Mouse (Mus musculus) WW6 (cell line): ENCODE measurements around the gene Vmp1.

Experiments used
- DNase-seq: peaks from one replicate; pipeline ENCODE4 v3.0.0-alpha.2; 2013; ENCODE audit warnings: low read depth, low spot score

Vmp1 gene

GRCm38 (mm10) chr11:86634396-86634795 lies 49.2 kb downstream of the Vmp1 start:
- DNase-seq: no peak

- DNase-seq: no peak
Observed at GRCm38 (mm10) chr11:86629941-86630340, 53.7 kb downstream of the Vmp1 start.

DNA sequence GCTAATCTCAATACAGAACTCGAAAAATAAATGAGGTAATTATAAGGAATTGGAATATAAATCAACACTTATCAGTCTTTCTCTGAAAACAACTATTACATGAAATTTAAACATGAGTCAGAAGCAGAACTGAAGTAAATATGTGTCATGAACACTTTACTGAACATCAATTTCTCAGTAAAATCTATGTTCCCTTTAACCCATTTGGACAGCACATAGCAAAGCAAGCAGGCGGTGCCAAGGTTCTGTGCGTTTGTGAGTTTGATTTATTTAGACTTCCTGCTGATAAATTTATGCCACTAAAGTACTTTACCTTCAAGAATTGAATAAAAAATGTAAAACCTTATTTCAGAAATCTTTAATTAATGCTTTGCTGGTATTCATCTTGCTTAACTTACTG lies 54.2 kb downstream of the Vmp1 start:
- DNase-seq: no peak

- no peak for DNase-seq
Observed at GRCm38 (mm10) chr11:86628448-86628847, 55.2 kb downstream of the Vmp1 start.

- DNase-seq: no peak
Observed at GRCm38 (mm10) chr11:86627649-86628048, 56.0 kb downstream of the Vmp1 start.

GRCm38 (mm10) chr11:86626714-86627113 lies 56.9 kb downstream of the Vmp1 start:
- DNase-seq: no peak

DNA sequence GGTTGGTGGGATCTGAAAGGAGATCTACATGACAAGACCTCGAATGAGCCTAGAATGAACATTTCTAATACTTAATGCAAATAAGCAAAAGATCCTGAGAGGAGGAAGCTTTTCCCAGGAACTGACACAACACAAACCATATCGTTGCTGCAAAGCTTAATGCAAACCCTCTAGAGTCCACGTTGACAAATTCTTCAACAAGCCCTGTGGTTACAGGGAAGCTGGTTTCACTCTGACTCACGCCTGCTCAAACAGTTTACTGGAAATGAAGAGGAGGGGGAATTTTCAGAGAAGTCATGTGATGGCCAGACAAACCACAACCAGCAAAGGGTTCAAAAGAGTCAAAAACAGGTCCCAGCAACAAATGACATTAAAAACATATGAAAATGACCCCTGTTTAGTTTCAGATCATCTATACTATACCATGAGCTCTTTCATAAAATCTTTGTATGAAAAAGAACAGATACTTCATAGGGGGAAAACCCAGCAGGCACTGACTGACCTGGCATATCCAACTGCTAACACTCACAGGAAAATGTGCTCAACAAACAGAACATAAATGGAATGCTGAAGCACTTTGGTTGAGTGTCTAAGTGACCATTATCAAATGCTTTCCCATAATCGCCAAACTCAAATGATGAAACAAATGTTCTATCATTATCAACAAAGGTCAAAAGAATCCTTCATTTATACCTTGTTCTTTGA lies 59.2 kb downstream of the Vmp1 start:
- DNase-seq: no peak

GRCm38 (mm10) chr11:86623402-86624010 lies 60.1 kb downstream of the Vmp1 start:
- DNase-seq: no peak

- DNase-seq: no peak
Observed at GRCm38 (mm10) chr11:86622191-86622912, 61.3 kb downstream of the Vmp1 start.

DNA sequence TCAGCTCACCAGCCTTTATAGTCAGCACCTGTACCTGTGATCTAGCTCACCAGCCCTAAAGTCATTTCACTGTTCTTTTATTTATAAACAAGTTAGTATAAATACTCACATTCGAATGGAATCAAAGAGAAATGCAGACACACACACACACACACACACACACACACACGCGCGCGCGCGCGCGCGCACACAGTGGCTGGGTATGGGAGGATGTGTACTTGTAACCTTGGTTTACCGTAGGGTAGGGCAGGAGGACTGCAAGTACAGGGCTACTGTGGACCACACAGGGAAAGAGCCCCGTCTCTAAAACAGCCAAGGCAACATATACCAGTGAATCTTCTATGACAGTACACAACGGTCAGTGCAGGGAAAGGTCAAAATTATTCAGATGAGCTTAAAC lies 62.5 kb downstream of the Vmp1 start:
- DNase-seq: no peak

DNA sequence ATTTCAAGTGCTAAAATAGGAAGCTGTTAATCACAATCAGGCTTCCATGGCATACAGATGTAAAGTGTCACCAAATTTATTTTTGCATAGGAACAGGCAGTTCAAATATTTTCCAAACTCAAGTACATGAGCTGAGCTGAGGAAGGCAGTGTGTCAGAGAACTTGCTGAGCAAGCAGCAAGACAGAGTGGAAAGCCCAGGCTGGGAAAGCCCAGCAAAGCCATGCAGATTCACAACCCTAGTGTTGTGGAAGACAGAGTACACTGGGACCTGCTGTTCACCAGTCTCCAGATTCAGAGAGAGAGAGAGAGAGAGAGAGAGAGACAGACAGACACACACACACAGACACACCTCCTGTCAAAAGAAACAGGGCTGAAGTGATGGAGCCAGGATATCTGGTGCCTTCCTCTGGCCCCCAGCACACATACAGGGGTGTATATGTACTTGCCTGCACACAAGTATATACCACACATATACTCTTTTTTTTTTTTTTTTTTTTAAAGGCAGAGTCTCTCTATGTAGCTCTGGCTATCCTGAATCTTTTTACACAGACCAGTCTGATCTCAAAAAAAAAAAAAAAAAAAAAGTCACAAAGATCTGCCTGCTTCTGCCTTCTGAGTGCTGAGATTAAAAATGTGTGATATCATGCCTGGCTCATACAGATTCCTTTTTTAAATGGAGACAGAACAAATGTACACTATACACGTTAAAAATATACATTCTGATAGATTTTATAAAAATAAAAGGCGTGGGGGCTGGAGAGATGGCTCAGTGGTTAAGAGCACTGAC lies 64.9 kb downstream of the Vmp1 start:
- no peak for DNase-seq

DNA sequence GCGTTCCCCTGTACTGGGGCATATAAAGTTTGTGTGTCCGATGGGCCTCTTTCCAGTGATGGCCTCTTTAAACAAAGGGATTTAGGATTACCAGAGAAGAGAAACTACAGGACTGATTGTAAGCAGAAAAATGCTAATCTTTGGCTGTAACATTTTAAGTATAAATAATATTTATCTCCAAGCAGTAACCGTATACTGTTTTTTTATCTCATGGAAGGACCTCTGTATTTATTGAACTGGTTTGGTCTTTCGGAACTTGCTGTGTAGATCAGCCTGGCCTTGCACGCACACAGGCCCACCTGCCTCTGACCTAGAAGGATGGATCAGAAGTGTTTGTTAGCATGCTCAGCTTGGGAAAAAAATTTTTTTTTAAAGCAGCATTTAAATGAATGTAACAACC lies 69.0 kb downstream of the Vmp1 start:
- no peak for DNase-seq

DNA sequence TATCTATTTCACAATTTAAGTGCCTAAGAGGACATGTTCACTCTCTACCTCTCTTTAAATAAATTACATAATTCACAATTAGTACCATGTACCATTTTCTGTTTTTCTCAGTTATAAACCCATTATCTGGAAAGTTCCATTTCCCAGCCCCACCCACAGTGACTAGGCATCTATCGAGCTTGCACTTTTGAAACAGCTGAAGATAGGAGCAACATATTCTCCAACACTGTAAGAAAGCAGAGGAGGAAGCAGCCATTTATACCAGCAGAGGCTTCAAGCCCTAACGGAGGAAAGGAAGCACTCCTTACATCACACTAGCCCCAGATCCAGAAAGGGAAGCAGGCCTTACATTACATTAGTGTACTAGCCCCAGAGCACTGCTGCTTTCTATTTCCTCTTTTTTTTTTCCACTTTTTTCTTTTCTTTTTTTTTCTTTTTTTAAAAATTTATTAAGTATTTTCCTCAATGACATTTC lies 69.5 kb downstream of the Vmp1 start:
- DNase-seq: no peak

- DNase-seq: no peak
Observed at GRCm38 (mm10) chr11:86611991-86612390, 71.6 kb downstream of the Vmp1 start.

DNA sequence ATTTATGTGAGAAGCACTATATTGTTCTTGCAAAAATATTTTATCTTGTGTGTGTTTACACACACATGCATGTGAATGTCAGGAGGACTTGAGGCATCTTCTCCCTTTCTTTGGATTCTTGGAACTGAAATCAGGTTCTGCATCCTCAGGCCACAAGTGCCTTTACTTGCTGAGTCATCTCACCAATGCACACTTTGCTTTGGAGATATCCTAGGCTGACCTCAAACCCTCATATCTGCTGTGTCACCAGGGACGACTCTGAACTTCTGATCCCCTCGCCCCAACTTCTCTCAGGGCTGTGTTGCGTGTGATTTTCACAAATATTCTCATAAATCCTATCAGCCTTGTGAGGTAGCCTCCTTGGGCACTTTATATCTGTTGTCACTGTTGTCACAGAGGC lies 73.4 kb downstream of the Vmp1 start:
- no peak for DNase-seq

GRCm38 (mm10) chr11:86607808-86608350 lies 75.8 kb downstream of the Vmp1 start:
- no peak for DNase-seq

DNA sequence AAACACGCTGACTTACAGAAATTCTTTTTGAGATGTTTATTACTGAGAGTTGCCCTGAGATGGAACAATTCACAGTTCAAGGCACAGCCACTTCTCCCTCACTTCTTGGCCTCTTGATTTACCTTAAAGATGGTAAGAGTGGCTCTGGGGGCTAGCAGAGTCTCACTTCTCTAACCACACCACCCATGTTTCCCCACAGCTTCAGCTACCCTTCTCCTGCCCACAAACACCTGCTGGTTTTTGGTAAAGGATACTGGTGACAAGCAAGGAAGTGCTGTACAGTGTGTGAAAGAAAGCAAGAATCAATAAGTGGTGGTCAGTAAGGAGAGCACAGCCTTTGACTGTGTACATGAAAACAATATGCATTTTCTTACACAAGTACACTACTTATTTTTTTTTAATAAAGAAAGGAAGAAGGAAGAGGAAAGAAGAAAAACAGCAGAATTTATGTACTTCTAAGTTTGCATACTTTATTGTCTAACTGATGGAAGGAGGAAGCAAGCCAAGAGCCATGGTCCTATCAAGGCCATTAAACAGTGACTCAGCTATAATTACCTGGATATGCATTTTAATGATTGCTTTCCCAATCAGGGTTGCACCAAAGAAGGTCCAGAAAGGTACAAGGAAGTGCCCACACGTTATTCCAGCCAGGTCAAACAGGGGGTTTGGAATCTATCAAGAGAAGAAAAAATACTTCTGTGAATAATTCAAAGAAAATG lies 76.9 kb downstream of the Vmp1 start:
- DNase-seq: no peak

- no peak for DNase-seq
Observed at GRCm38 (mm10) chr11:86604732-86605520, 78.7 kb downstream of the Vmp1 start.

DNA sequence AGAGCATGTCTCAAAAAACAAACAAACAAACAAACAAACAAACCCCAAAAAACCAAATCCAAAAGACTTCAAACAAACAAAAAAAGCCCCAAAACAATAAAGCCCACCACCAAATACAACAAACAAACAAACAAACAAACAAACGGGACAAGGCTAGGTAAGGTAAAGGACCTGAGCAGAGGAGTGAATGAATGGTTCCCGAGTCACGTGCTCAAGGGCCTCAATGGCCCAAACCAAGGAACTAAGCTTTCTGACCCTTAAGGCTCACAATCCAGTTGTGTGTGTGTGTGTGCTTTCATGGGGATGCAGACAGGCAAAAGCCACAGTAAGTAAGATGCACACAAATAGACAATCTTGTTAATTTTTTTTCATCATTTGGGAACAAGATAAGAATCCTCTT lies 79.3 kb downstream of the Vmp1 start:
- no peak for DNase-seq

DNA sequence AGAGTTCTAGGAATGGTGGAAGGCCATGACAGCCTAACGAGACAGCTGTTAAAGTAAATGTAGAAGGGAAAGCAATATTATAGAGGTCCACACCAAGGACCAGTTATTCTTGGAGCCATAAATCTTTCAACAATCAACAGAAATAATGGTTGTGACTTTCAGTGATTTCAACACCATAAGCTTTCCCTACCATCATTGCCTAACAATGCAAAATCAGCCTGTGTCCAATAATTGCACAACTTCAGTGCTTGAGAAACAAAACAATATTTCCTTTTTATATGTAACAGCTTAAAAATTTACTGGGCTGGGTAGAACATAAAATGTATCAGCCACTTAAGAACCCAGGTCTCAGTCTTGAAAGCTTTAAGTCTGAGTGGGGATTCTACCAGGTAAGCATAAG lies 79.9 kb downstream of the Vmp1 start:
- DNase-seq: no peak
